Mouse (Mus musculus) frontal cortex, adult (tissue): ENCODE measurements at regions not wholly inside any gene's neighbourhood (a gene's known extent, or its start where the extent isn't known, plus 50 kb on each side); places are given as distances from the start of the nearest gene placed in this dataset.

Experiments used
- ATAC-seq: cut with Nextera tagmentation; 2 replicates; pipeline ENCODE4 v1.9.2; 2017; ENCODE audit warnings: mild to moderate bottlenecking, moderate library complexity, mixed read lengths; ENCODE audit not compliant: low TSS enrichment

DNA sequence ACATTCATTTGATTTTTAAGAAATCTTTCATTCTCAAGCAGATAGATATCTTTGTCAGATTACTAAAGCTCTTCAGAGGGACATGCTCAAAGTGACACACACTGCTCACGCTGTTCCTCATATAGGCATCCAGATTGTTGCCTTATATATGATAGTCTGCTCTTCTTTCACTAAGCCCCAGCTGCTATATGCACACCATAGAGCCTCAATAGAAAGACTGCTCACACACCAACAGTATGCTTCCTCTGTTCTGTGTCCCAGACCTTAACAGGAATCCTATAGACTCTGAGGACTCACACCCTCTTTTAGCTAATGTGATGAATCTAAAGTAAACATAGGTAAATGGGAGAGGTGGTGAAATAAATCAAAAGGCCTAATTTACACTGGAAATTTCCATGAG is 561.8 kb downstream of the Smarca1 start:
- no peak for ATAC-seq

DNA sequence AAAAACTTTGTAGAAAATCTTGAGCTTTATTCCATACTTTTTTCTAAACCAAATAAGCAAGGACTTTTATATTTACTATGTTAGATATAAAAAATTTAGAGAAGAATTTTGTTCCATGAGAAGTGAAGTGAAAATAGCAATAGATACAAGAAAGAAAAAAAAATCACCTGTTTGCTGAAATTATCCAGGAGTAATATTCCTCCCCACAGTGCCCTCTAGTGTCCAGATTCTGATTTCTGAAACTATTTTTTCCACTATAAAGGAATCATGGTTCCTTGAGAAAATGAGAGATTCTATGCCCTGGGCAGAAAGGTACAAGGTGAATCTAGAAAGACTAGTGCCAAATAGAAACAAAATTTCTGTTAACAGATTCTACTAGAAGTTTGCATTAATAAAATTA is 564.0 kb downstream of the Smarca1 start:
- no peak for ATAC-seq

- no peak for ATAC-seq
These were observed 577.0 kb downstream of the Smarca1 start for GRCm38 (mm10) chrX:47315810-47316209.

- no peak for ATAC-seq
These were observed 585.6 kb downstream of the Smarca1 start for GRCm38 (mm10) chrX:47307140-47307539.

GRCm38 (mm10) chrX:47303547-47303946 is 589.2 kb downstream of the Smarca1 start:
- no peak for ATAC-seq

DNA sequence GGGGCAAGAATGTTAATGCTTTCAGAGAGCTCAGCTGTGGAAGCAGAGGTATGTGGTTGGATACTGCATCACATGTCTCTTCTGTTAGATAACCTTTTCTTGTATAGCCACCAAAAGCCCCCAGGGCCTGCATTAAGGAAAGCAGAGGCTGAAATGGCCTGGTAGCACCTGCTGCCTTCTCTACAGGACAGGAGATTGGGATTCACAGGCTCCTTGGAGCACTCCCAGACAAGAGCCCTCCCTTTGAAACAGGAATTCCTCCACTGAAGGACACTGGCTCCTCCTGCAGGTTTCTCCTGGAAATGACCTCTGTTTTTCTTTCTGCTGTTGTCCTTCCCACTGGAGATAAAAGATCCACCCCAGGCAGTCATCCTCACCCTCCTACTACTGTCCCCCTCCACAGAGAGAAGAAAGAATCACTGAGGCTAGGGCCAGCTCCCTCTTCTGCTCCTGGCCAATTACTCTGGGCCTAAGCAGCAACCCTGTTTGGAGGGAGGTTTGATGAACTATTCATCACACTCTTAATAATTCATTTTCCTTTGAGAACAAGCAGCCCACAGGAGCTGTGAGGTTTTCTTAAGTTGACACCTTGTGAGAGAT is 600.1 kb downstream of the Smarca1 start:
- peak; percentile 89 for ATAC-seq
